Mouse (Mus musculus) limb, embryonic 14.5 days (tissue): Measurements from ENCODE around the gene Vsig2. TPM values are rescaled to one million over a fixed set of nuclear protein-coding genes. Genes with fewer than 3 reads are reported as not detected.
A peak's percentile ranks its signal among the peaks of the same experiment; 100 is the strongest.

ENCODE experiments used
- ATAC-seq: fragments of 200-750 bp; cut with Nextera tagmentation; 2 replicates; pipeline ENCODE4 v1.8.0; 2017; ENCODE audit warnings: low read depth, moderate number of reproducible peaks, moderate TSS enrichment; ENCODE audit not compliant: low FRiP score
- DNase-seq: peaks from one replicate; pipeline ENCODE4 v3.0.0-alpha.2; 2015; ENCODE audit warnings: low spot score
- H3K27ac ChIP-seq: fragments of 300-500 bp; sonication (generic); replicated peaks from 2 replicates; pipeline ENCODE4 v1.5.1; 2014; ENCODE audit warnings: low read depth, mild to moderate bottlenecking, low read length, moderate library complexity, mixed read lengths
- H3K27me3 ChIP-seq: fragments of 300-500 bp; sonication (generic); 2 replicates; pipeline ENCODE4 v1.6.1; 2014; ENCODE audit warnings: low read length, mixed read lengths; ENCODE audit not compliant: control insufficient read depth, insufficient read depth
- H3K36me3 ChIP-seq: fragments of 300-500 bp; sonication (generic); 2 replicates; pipeline ENCODE4 v1.6.1; 2014; ENCODE audit warnings: mild to moderate bottlenecking, low read length, moderate library complexity, mixed read lengths; ENCODE audit not compliant: control insufficient read depth, insufficient read depth
- H3K4me1 ChIP-seq: fragments of 300-500 bp; sonication (generic); 2 replicates; pipeline ENCODE4 v1.6.1; 2014; ENCODE audit warnings: antibody characterized with exemption, low read length, mixed read lengths; ENCODE audit not compliant: control insufficient read depth, insufficient read depth
- H3K4me2 ChIP-seq: fragments of 300-500 bp; sonication (generic); replicated peaks from 2 replicates; pipeline ENCODE4 v1.6.1; 2014; ENCODE audit warnings: low read depth, mild to moderate bottlenecking, low read length, moderate library complexity; ENCODE audit not compliant: severe bottlenecking
- H3K4me3 ChIP-seq: fragments of 300-500 bp; sonication (generic); replicated peaks from 2 replicates; pipeline ENCODE4 v1.5.1; 2014; ENCODE audit warnings: low read length
- H3K9ac ChIP-seq: fragments of 300-500 bp; sonication (generic); 2 replicates; pipeline ENCODE4 v1.6.1; 2014; ENCODE audit warnings: mild to moderate bottlenecking, low read depth, low read length, moderate library complexity; ENCODE audit not compliant: severe bottlenecking
- H3K9me3 ChIP-seq: fragments of 300-500 bp; sonication (generic); 2 replicates; pipeline ENCODE4 v1.6.1; 2016; ENCODE audit warnings: low read length; ENCODE audit not compliant: control insufficient read depth
- POLR2A ChIP-seq: fragments of 200-500 bp; IDR thresholded peaks from 2 replicates; pipeline ENCODE4 v1.8.0; 2012; ENCODE audit warnings: inconsistent platforms, mild to moderate bottlenecking, moderate library complexity, borderline replicate concordance; ENCODE audit not compliant: insufficient read depth, insufficient read length; ENCODE audit errors: extremely low read depth
- WGBS: fragments of 180-500 bp; shearing (Covaris S2); extraction: QIAGEN DNeasy Blood & Tissue Kit; methylation state at CpG from one replicate; pipeline ENCODE4 v1.1.7; 2014; 5-methylcytosine and 5-hydroxymethylcytosine counted together
- polyA plus RNA-seq, 2 experiments: library from polyadenylated mRNA; depleted of rRNA in 1 of 2; stranded (reverse) in 1 of 2; unstranded in 1 of 2; fragments of >200 nt; fragmentation: Nextera tagmentation in 1 of 2; extraction: Ambion mirVana in 1 of 2; gene quantifications; 2 replicates each; pipeline versions ENCODE4 v1.2.1 to v1.2.3; 2012 to 2014

Vsig2 gene
- polyA plus RNA-seq, 2 experiments, result 0.59 to 5.2 TPM

DNA sequence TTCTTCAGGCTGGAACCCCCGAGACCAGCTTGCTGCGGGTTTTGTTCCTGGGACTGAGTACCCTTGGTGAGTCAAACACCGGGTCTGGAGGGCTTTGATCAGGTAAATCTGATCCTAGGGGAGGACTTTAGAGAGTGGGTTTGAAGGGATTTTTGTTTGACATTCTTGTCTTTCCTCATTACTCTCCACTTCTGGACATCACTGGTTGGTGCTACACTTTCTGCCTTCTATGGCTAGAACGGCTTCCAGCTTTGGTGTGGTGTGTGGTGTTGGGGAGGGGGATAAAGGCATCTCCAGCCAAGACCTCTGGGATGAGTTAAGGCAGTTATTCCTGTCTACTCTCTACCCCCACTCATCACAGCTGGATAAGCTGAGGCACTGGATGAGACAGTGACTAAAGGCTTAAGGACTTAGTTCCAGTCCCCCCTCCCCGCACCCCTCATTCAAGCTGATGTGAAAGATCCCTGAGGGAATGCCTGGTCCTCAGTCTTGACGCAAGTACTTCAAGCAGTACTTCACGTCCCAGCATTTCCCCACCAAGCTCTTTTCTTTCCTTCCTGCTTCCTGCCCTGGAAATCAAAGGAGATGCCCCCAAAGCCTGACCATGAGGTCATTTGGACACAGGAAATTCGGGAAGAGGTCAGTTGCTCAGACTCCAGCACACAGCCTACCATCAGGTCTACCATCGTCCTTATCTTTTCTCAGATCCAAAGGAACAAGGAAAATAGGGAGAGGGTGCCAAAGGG, 10.7 kb upstream of the Vsig2 start:
- Histone ChIP-seq H3K4me1 (peaks cover 9% of the 10 kb centered on the region), H3K9ac (no peak overlapping the region), H3K9me3 (no peaks in the 10 kb centered on the region), H3K27me3 (peaks cover 70% of the 10 kb centered on the region), H3K4me2 (no peak overlapping the region), H3K4me3 (peak overlapping the region; percentile 7), H3K27ac (no peak overlapping the region), H3K36me3 (0 out of 2 replicates have a peak, but pooled peaks cover 13% of the 10 kb centered on the region)
- 26% methylated on average over 9 of the region's 9 CpGs for WGBS
- no peak for ATAC-seq
- DNase-seq, result no peak
- no peak for TF ChIP-seq POLR2A

GRCm38 (mm10) chr9:37530031-37530887, 8.8 kb upstream of the Vsig2 start:
- no peak for TF ChIP-seq POLR2A
- Histone ChIP-seq H3K4me3 (peak overlapping the region; percentile 28), H3K27ac (no peak overlapping the region), H3K9me3 (no peaks in the 10 kb centered on the region), H3K4me1 (peaks cover 9% of the 10 kb centered on the region), H3K27me3 (peaks cover 70% of the 10 kb centered on the region), H3K9ac (peak overlapping the region; percentile 22; the same call in 1 of the 2 replicates), H3K4me2 (peak overlapping the region; percentile 53), H3K36me3 (0 out of 2 replicates have a peak, but pooled peaks cover under 1% of the 10 kb centered on the region)
- DNase-seq (peak; percentile 41), ATAC-seq (peak; percentile 18; the same call in 1 of the 2 replicates)
- WGBS, result 2% methylated on average over 31 of the region's 32 CpGs

GRCm38 (mm10) chr9:37530888-37531705, 8.0 kb upstream of the Vsig2 start:
- no peak overlapping the region for H3K27ac ChIP-seq
- TF ChIP-seq POLR2A, result no peak
- peaks cover 9% of the 10 kb centered on the region for H3K4me1 ChIP-seq
- H3K9me3 ChIP-seq, result no peaks in the 10 kb centered on the region
- peak overlapping the region; percentile 28 for H3K4me3 ChIP-seq
- DNase-seq (peak; percentile 55), ATAC-seq (0 out of 2 replicates have a peak, but pooled peaks have one; percentile 27)
- 2% methylated on average over 31 of the region's 31 CpGs for WGBS
- H3K27me3 ChIP-seq, result peaks cover 65% of the 10 kb centered on the region
- peak overlapping the region; percentile 34; the same call in 1 of the 2 replicates for H3K9ac ChIP-seq
- no peaks in the 10 kb centered on the region for H3K36me3 ChIP-seq
- peak overlapping the region; percentile 53 for H3K4me2 ChIP-seq

GRCm38 (mm10) chr9:37536851-37537250, 2.2 kb upstream of the Vsig2 start:
- Histone ChIP-seq H3K9me3 (no peaks in the 10 kb centered on the region), H3K4me1 (no peaks in the 10 kb centered on the region), H3K9ac (no peak overlapping the region), H3K4me2 (no peak overlapping the region), H3K27ac (no peak overlapping the region), H3K27me3 (peaks cover 8% of the 10 kb centered on the region; the same call in 1 of the 2 replicates), H3K36me3 (no peaks in the 10 kb centered on the region), H3K4me3 (no peak overlapping the region)
- no peak for TF ChIP-seq POLR2A
- no peak for DNase-seq
- 73% methylated on average over 4 of the region's 4 CpGs for WGBS
- no peak for ATAC-seq
